ENCODE assay signal across 10 mouse cellular contexts in the genomic region with DNA sequence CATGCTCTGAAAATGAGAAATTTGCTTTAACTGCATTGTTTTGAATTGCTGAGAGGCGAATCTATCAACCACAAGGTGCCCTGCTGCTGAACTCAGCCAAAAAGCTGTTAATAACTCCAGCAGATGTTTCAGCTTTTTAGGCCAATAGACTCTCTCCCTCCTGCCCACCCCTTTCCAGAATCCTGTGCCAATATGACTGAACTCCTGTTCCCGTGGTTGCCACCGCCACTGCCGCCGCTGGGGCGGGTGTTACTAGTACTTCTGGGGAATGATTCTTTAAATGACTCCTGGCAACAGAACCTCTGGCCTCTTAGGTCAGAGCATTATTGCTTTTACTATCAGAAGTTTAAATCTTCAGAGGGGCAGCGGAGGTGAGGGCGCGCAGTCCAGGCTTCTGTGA. TPM values are rescaled to one million over a fixed set of nuclear protein-coding genes. Genes with fewer than 3 reads are reported as not detected.
DNase-seq lines count a peak whose midpoint lies in the region; ATAC-seq and TF ChIP-seq lines count a peak whose summit lies in the region.
"Had no signal": no experiment of that assay in that cellular context is flagged by ENCODE, and none has a peak within 500 bp of the region (broad histone marks: within the 10 kb centered on the region; RNA-seq: fewer than 3 reads in every experiment).

No protein-coding gene starts in this region.

- H3K36me3 ChIP-seq in forebrain, embryonic 14.5 days (ENCODE audit: control insufficient read depth, insufficient read depth, low read length), result no peaks in the 10 kb centered on the region
- no peaks in the 10 kb centered on the region for H3K36me3 ChIP-seq in forebrain, embryonic 13.5 days (ENCODE audit: poor library complexity, severe bottlenecking)
- H3K36me3 ChIP-seq in midbrain, postnatal 0 days (ENCODE audit: insufficient read depth, low read length), result no peaks in the 10 kb centered on the region
- H3K36me3 ChIP-seq in midbrain, embryonic 13.5 days, result no peaks in the 10 kb centered on the region
- H3K36me3 ChIP-seq in kidney, postnatal 0 days (ENCODE audit: insufficient read depth, low read length), result no peaks in the 10 kb centered on the region
- H3K36me3 ChIP-seq: lung, embryonic 15.5 days; neural tube, embryonic 12.5 days had no signal

- no peak overlapping the region for H3K4me3 ChIP-seq in forebrain, embryonic 14.5 days (ENCODE audit: low read depth, low read length)
- H3K4me3 ChIP-seq in forebrain, embryonic 13.5 days, result no peak overlapping the region
- H3K4me3 ChIP-seq in midbrain, postnatal 0 days (ENCODE audit: low read depth, low read length), result no peak overlapping the region
- no peak overlapping the region for H3K4me3 ChIP-seq in midbrain, embryonic 13.5 days (replicated peaks)
- no peak overlapping the region for H3K4me3 ChIP-seq in kidney, postnatal 0 days (replicated peaks; ENCODE audit: low read depth, low read length)
- H3K4me3 ChIP-seq: lung, embryonic 15.5 days; neural tube, embryonic 12.5 days had no signal

- peak; percentile 43 for DNase-seq in forebrain, embryonic 14.5 days (ENCODE audit: low spot score)
- peak; percentile 49 for DNase-seq in midbrain, postnatal 0 days (ENCODE audit: low spot score)
- peak; percentile 13 for DNase-seq in kidney, postnatal 0 days (ENCODE audit: low spot score)
- no peak for DNase-seq in right cerebral cortex, adult 18-20 months
- DNase-seq in ovary, postnatal 36 days (ENCODE audit: low spot score), result no peak
- no peak for DNase-seq in layer of hippocampus, adult 9-11 months

- H3K9ac ChIP-seq in forebrain, embryonic 14.5 days (ENCODE audit: low read length), result no peak overlapping the region
- H3K9ac ChIP-seq in forebrain, embryonic 13.5 days, result no peak overlapping the region
- no peak overlapping the region for H3K9ac ChIP-seq in midbrain, postnatal 0 days (replicated peaks; ENCODE audit: low read length, poor library complexity, severe bottlenecking)
- no peak overlapping the region for H3K9ac ChIP-seq in midbrain, embryonic 13.5 days (replicated peaks)
- no peak overlapping the region for H3K9ac ChIP-seq in kidney, postnatal 0 days (ENCODE audit: low read depth, low read length)
- H3K9ac ChIP-seq: lung, embryonic 15.5 days; neural tube, embryonic 12.5 days had no signal

- no peak for TF ChIP-seq CTCF in midbrain, postnatal 0 days (IDR thresholded peaks at IDR 0.05)
- TF ChIP-seq CTCF in kidney, postnatal 0 days (IDR thresholded peaks at IDR 0.05; ENCODE audit: low read depth), result no peak

- no peak overlapping the region for H3K4me2 ChIP-seq in forebrain, embryonic 14.5 days (ENCODE audit: low read length)
- H3K4me2 ChIP-seq in forebrain, embryonic 13.5 days, result no peak overlapping the region
- H3K4me2 ChIP-seq in midbrain, postnatal 0 days (ENCODE audit: low read depth, low read length, poor library complexity, severe bottlenecking), result no peak overlapping the region
- no peak overlapping the region for H3K4me2 ChIP-seq in midbrain, embryonic 13.5 days (replicated peaks)
- no peak overlapping the region for H3K4me2 ChIP-seq in kidney, postnatal 0 days (ENCODE audit: low read length)
- H3K4me2 ChIP-seq: lung, embryonic 15.5 days; neural tube, embryonic 12.5 days had no signal

- ATAC-seq in forebrain, embryonic 14.5 days, result no peak
- ATAC-seq in forebrain, embryonic 13.5 days, result no peak
- ATAC-seq in midbrain, postnatal 0 days (ENCODE audit: low FRiP score), result no peak
- ATAC-seq in midbrain, embryonic 13.5 days, result no peak
- no peak for ATAC-seq in kidney, postnatal 0 days (replicated peaks; ENCODE audit: low FRiP score, low read depth)

- no peaks in the 10 kb centered on the region for H3K9me3 ChIP-seq in forebrain, embryonic 14.5 days (replicated peaks; ENCODE audit: control insufficient read depth, low read length)
- H3K9me3 ChIP-seq in forebrain, embryonic 13.5 days (replicated peaks), result no peaks in the 10 kb centered on the region
- no peaks in the 10 kb centered on the region for H3K9me3 ChIP-seq in midbrain, postnatal 0 days (ENCODE audit: low read length)
- H3K9me3 ChIP-seq in midbrain, embryonic 13.5 days, result no peaks in the 10 kb centered on the region
- H3K9me3 ChIP-seq in kidney, postnatal 0 days (replicated peaks; ENCODE audit: low read length), result no peaks in the 10 kb centered on the region
- H3K9me3 ChIP-seq: lung, embryonic 15.5 days; neural tube, embryonic 12.5 days had no signal

- H3K4me1 ChIP-seq in forebrain, embryonic 14.5 days (ENCODE audit: control insufficient read depth, insufficient read depth, low read length), result no peaks in the 10 kb centered on the region
- H3K4me1 ChIP-seq in forebrain, embryonic 13.5 days, result 0 out of 2 replicates have a peak, but pooled peaks cover 5% of the 10 kb centered on the region
- no peaks in the 10 kb centered on the region for H3K4me1 ChIP-seq in midbrain, postnatal 0 days (ENCODE audit: insufficient read depth, low read length)
- no peaks in the 10 kb centered on the region for H3K4me1 ChIP-seq in midbrain, embryonic 13.5 days (replicated peaks)
- no peaks in the 10 kb centered on the region for H3K4me1 ChIP-seq in kidney, postnatal 0 days (replicated peaks; ENCODE audit: insufficient read depth, low read length)
- H3K4me1 ChIP-seq: lung, embryonic 15.5 days had no signal

- H3K27ac ChIP-seq in forebrain, embryonic 14.5 days (ENCODE audit: low read depth, low read length), result no peak overlapping the region
- H3K27ac ChIP-seq in forebrain, embryonic 13.5 days, result no peak overlapping the region
- no peak overlapping the region for H3K27ac ChIP-seq in midbrain, postnatal 0 days (ENCODE audit: low read depth, low read length)
- H3K27ac ChIP-seq in midbrain, embryonic 13.5 days, result no peak overlapping the region
- no peak overlapping the region for H3K27ac ChIP-seq in kidney, postnatal 0 days
- H3K27ac ChIP-seq: lung, embryonic 15.5 days; neural tube, embryonic 12.5 days had no signal

- WGBS in forebrain, embryonic 14.5 days, result 70% methylated on average over 9 of the region's 9 CpGs
- 70% methylated on average over 9 of the region's 9 CpGs for WGBS in forebrain, embryonic 13.5 days
- 73% methylated on average over 9 of the region's 9 CpGs for WGBS in midbrain, postnatal 0 days
- WGBS in midbrain, embryonic 13.5 days, result 81% methylated on average over 9 of the region's 9 CpGs
- 23% methylated on average over 9 of the region's 9 CpGs for WGBS in kidney, postnatal 0 days

- no peaks in the 10 kb centered on the region for H3K27me3 ChIP-seq in forebrain, embryonic 14.5 days (replicated peaks; ENCODE audit: control insufficient read depth, insufficient read depth, low read length)
- no peaks in the 10 kb centered on the region for H3K27me3 ChIP-seq in forebrain, embryonic 13.5 days
- H3K27me3 ChIP-seq in midbrain, postnatal 0 days (ENCODE audit: insufficient read depth, low read length), result no peaks in the 10 kb centered on the region
- H3K27me3 ChIP-seq in midbrain, embryonic 13.5 days, result no peaks in the 10 kb centered on the region
- no peaks in the 10 kb centered on the region for H3K27me3 ChIP-seq in kidney, postnatal 0 days (ENCODE audit: insufficient read depth, low read length)
- H3K27me3 ChIP-seq: lung, embryonic 15.5 days; neural tube, embryonic 12.5 days had no signal

RNA-seq across cellular contexts. Expression of gene Smarca2, which starts 38.7 kb away (rescaled TPM):
- 57.2 and 90.7 TPM in 2 replicates for polyA plus RNA-seq in forebrain, embryonic 14.5 days (2014; fragmentation: Nextera tagmentation; extraction: Ambion mirVana)
- polyA plus RNA-seq in forebrain, embryonic 13.5 days (2015; fragmentation: Nextera tagmentation; extraction: Ambion mirVana), result 83.4 and 84.5 TPM in 2 replicates
- total RNA-seq in midbrain, postnatal 0 days (2014; rRNA removed), result 138 and 139 TPM in 2 replicates
- 131 and 146 TPM in 2 replicates for polyA plus RNA-seq in midbrain, postnatal 0 days (2015; fragmentation: Nextera tagmentation; extraction: Ambion mirVana)
- 109 and 117 TPM in 2 replicates for polyA plus RNA-seq in midbrain, embryonic 13.5 days (2015; fragmentation: Nextera tagmentation; extraction: Ambion mirVana)
- 36.1 and 41.4 TPM in 2 replicates for polyA plus RNA-seq in kidney, postnatal 0 days (2015; fragmentation: Nextera tagmentation; extraction: Ambion mirVana)

Comparison
In these comparisons a context has a peak if more than half of its experiments do, and no peak if none do; other contexts are left out.
1. DNase-seq: peak in forebrain, embryonic 14.5 days (single experiment), midbrain, postnatal 0 days (single experiment) and kidney, postnatal 0 days (single experiment); none in right cerebral cortex, adult 18-20 months (single experiment), ovary, postnatal 36 days (single experiment) and layer of hippocampus, adult 9-11 months (single experiment).